Mouse (Mus musculus) G1E (cell line): Measurements from ENCODE around the gene Tmc1. TPM values are rescaled to one million over a fixed set of nuclear protein-coding genes. Genes with fewer than 3 reads are reported as not detected.

Experiments used
- ATAC-seq: 2 replicates; pipeline ENCODE4 v1.8.0; 2016; ENCODE audit warnings: mild to moderate bottlenecking; ENCODE audit not compliant: insufficient number of reproducible peaks, poor library complexity, low FRiP score, severe bottlenecking; ENCODE audit errors: extremely low read depth
- DNase-seq: peaks from one replicate; pipeline ENCODE4 v3.0.0; 2012; ENCODE audit warnings: low spot score
- H3K27me3 ChIP-seq: 2 replicates; pipeline ENCODE4 v1.6.1; 2012; ENCODE audit warnings: mild to moderate bottlenecking, low read length, inconsistent platforms; ENCODE audit not compliant: insufficient read depth
- H3K36me3 ChIP-seq: replicated peaks from 2 replicates; pipeline ENCODE3; 2012; ENCODE audit warnings: mild to moderate bottlenecking, inconsistent platforms
- H3K4me1 ChIP-seq: 2 replicates; pipeline ENCODE4 v1.6.1; 2012; ENCODE audit warnings: low read depth, low read length, inconsistent platforms, mixed read lengths; ENCODE audit not compliant: insufficient read depth
- H3K4me3 ChIP-seq: 2 replicates; pipeline ENCODE4 v1.5.1; 2012; ENCODE audit warnings: low read depth, mild to moderate bottlenecking, inconsistent platforms, low read length, moderate library complexity, mixed read lengths
- H3K9me3 ChIP-seq: replicated peaks from 2 replicates; pipeline ENCODE4 v1.6.1; 2012; ENCODE audit warnings: inconsistent platforms
- CTCF ChIP-seq: IDR thresholded peaks from 2 replicates; pipeline ENCODE4 v1.5.1; 2012; ENCODE audit warnings: low read depth, low read length, inconsistent platforms, mixed read lengths
- GATA1 ChIP-seq: IDR thresholded peaks from 2 replicates; pipeline ENCODE4 v1.6.1; 2012; ENCODE audit warnings: borderline replicate concordance, low read length, inconsistent platforms, mixed read lengths
- GATA2 ChIP-seq: IDR thresholded peaks from 2 replicates; pipeline ENCODE4 v1.6.1; 2012; ENCODE audit warnings: low read depth, low read length, inconsistent platforms, borderline replicate concordance
- POLR2AphosphoS5 ChIP-seq: IDR thresholded peaks from 2 replicates; pipeline ENCODE4 v1.6.1; 2012; ENCODE audit warnings: low read depth, low read length, inconsistent platforms; ENCODE audit not compliant: insufficient replicate concordance
- TAL1 ChIP-seq: conservative IDR thresholded peaks from 2 replicates; pipeline ENCODE4 v1.6.1; 2012; ENCODE audit warnings: low read depth, low read length, inconsistent platforms, mixed read lengths
- polyA plus RNA-seq: library from polyadenylated mRNA; stranded (reverse); fragments of >175 nt; gene quantifications from 2 replicates; pipeline ENCODE4 v1.2.3, GENCODE M21; 2012
- total RNA-seq, 2 experiments: library from RNA; stranded (forward) in 1 of 2; stranded (reverse) in 1 of 2; fragments of 200-1000 nt in 1 of 2; fragments of >200 nt in 1 of 2; fragmentation: Nextera tagmentation in 1 of 2; gene quantifications; 2 replicates each; pipeline ENCODE4 v1.2.3; 2014 to 2017

Tmc1 gene
- total and polyA plus RNA-seq, 3 experiments: 0.44 TPM; not detected in 2

GRCm38 (mm10) chr19:20881205-20881604, 72.8 kb downstream of the Tmc1 start:
- Histone ChIP-seq H3K4me1 (no peaks in the 10 kb centered on the region), H3K4me3 (no peak overlapping the region), H3K27me3 (no peaks in the 10 kb centered on the region), H3K36me3 (no peaks in the 10 kb centered on the region), H3K9me3 (no peaks in the 10 kb centered on the region)
- DNase-seq (no peak), ATAC-seq (no peak)
- TF ChIP-seq GATA1 (no peak), TAL1 (no peak), POLR2AphosphoS5 (no peak), CTCF (no peak), GATA2 (no peak)

DNA sequence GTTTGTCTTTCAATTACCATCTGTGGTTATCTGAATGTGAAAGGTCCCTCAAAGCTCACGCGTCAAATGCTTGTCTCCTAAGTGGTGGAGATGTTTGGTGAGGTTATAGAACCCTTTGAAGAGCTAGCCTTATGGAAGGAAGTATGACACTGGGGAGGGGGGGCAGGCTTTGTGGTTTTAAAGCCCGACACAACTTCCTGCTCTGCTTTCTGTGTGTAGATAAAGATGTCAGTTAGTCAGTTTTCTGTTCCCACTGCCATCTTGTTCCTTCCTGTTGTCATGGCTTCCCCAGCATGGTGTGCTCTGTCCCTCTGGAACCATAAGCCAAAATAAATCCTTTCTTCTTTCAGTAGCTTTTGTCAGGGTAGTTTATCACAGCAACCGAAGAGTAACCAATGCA, 78.1 kb downstream of the Tmc1 start:
- TF ChIP-seq TAL1: no peak
- no peak for TF ChIP-seq GATA1
- no peak for TF ChIP-seq GATA2
- TF ChIP-seq CTCF: no peak
- TF ChIP-seq POLR2AphosphoS5: no peak
- ATAC-seq (no peak), DNase-seq (no peak)
- H3K27me3 ChIP-seq: no peaks in the 10 kb centered on the region
- no peaks in the 10 kb centered on the region for H3K36me3 ChIP-seq
- H3K4me3 ChIP-seq: no peak overlapping the region
- H3K9me3 ChIP-seq: no peaks in the 10 kb centered on the region
- H3K4me1 ChIP-seq: no peaks in the 10 kb centered on the region

- H3K4me3 ChIP-seq: no peak overlapping the region
- no peak for ATAC-seq
- no peak for TF ChIP-seq GATA1
- DNase-seq: no peak
- no peaks in the 10 kb centered on the region for H3K27me3 ChIP-seq
- no peaks in the 10 kb centered on the region for H3K9me3 ChIP-seq
- H3K36me3 ChIP-seq: no peaks in the 10 kb centered on the region
- no peaks in the 10 kb centered on the region for H3K4me1 ChIP-seq
Observed at GRCm38 (mm10) chr19:20861779-20862178, 92.2 kb downstream of the Tmc1 start.

DNA sequence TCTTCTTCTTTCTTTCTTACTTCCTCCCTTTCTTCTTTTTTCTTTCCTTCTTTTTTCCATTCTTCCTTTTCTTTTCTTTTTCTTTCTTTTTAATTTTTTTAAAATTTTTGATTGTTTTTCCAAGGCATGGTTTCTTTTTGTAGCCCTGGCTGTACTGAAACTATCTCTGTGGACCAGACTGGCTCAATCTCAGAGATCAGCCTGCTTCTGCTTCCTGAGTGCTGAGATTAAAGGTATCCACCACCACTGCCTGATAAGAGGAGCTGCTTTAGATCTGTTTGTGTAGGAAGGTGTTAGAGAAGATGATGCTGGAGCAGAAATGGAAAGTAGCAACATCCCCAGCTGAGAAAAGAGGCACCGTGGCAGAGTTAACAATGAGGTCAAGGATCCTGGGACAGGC, 93.7 kb downstream of the Tmc1 start:
- no peak overlapping the region for H3K4me3 ChIP-seq
- H3K4me1 ChIP-seq: no peaks in the 10 kb centered on the region
- ATAC-seq: no peak
- no peak for DNase-seq
- H3K9me3 ChIP-seq: no peaks in the 10 kb centered on the region
- H3K27me3 ChIP-seq: no peaks in the 10 kb centered on the region
- TF ChIP-seq TAL1: no peak
- TF ChIP-seq CTCF: no peak
- no peak for TF ChIP-seq GATA1
- TF ChIP-seq GATA2: no peak
- no peak for TF ChIP-seq POLR2AphosphoS5
- H3K36me3 ChIP-seq: no peaks in the 10 kb centered on the region

GRCm38 (mm10) chr19:20857819-20858218, 96.2 kb downstream of the Tmc1 start:
- no peak for DNase-seq
- Histone ChIP-seq H3K27me3 (no peaks in the 10 kb centered on the region), H3K36me3 (no peaks in the 10 kb centered on the region), H3K4me3 (no peak overlapping the region), H3K9me3 (no peaks in the 10 kb centered on the region), H3K4me1 (no peaks in the 10 kb centered on the region)
- TF ChIP-seq GATA2: no peak
- TF ChIP-seq POLR2AphosphoS5: no peak
- TF ChIP-seq GATA1: no peak
- no peak for TF ChIP-seq CTCF
- no peak for TF ChIP-seq TAL1
- no peak for ATAC-seq

- Histone ChIP-seq H3K36me3 (no peaks in the 10 kb centered on the region), H3K27me3 (no peaks in the 10 kb centered on the region), H3K4me1 (no peaks in the 10 kb centered on the region), H3K4me3 (no peak overlapping the region), H3K9me3 (no peaks in the 10 kb centered on the region)
- TF ChIP-seq CTCF (no peak), TAL1 (no peak), POLR2AphosphoS5 (no peak), GATA2 (no peak), GATA1 (no peak)
- ATAC-seq (no peak), DNase-seq (no peak)
Observed at GRCm38 (mm10) chr19:20848906-20849305, 105.1 kb downstream of the Tmc1 start.

GRCm38 (mm10) chr19:20847476-20848073, 106.4 kb downstream of the Tmc1 start:
- DNase-seq: no peak
- no peak for ATAC-seq
- no peaks in the 10 kb centered on the region for H3K4me1 ChIP-seq
- H3K27me3 ChIP-seq: no peaks in the 10 kb centered on the region
- H3K36me3 ChIP-seq: no peaks in the 10 kb centered on the region
- H3K9me3 ChIP-seq: no peaks in the 10 kb centered on the region
- no peak for TF ChIP-seq POLR2AphosphoS5
- TF ChIP-seq GATA2: no peak
- no peak for TF ChIP-seq TAL1
- no peak for TF ChIP-seq CTCF
- no peak overlapping the region for H3K4me3 ChIP-seq
